Mouse (Mus musculus): ENCODE data around the gene Olfr1339.

DNA sequence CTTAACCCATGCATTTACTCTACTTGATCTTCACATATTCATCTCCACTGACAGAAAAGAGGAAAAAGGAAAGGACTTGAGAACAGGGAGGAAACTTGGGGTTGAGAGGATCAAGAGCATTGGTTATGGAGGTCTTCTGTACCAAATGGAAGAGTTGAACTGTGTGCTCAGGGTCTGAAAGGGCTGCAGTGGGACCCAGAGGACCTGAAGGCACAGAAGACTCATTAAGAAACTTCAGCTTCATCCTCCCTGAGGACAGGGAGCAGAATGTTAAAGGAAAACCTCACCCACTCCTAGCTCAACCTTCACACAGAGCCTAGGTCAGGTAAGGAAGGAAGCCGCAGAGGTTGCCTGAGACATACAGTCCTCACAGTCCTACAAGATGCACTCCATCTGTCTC, at the start of gene Olfr1339:
- TF ChIP-seq CTCF (IDR thresholded peaks at IDR 0.05; ENCODE audit: insufficient read depth, low read length): no peak
- no peak for TF ChIP-seq POLR2A (IDR thresholded peaks at IDR 0.05; ENCODE audit: borderline replicate concordance, extremely low read depth, low read depth, low read length)
